Mouse (Mus musculus): ENCODE measurements around the gene Zfp472. TPM values are rescaled to one million over a fixed set of nuclear protein-coding genes. Genes with fewer than 3 reads are reported as not detected.

Gene Zfp472
- polyA plus RNA-seq, 1 experiment from 2014 or later = 13.6 TPM

Other genes with a start within 250 kb of the Zfp472 start
- gene Zfp871, start 177.5 kb upstream of the Zfp472 start, polyA plus RNA-seq (2014; fragmentation: Nextera tagmentation; extraction: Ambion mirVana) = 61.9 and 62.0 TPM in 2 replicates
- gene Zfp811, start 155.9 kb upstream of the Zfp472 start, polyA plus RNA-seq (2014; fragmentation: Nextera tagmentation; extraction: Ambion mirVana) = 4.7 and 5.4 TPM in 2 replicates
- gene Zfp799, start 135.6 kb upstream of the Zfp472 start, polyA plus RNA-seq (2014; fragmentation: Nextera tagmentation; extraction: Ambion mirVana) = 20.6 and 21.4 TPM in 2 replicates
- gene Zfp870, start 74.2 kb upstream of the Zfp472 start, polyA plus RNA-seq (2014; fragmentation: Nextera tagmentation; extraction: Ambion mirVana) = 6.0 and 8.7 TPM in 2 replicates
- gene Cyp4f14, start 48.5 kb upstream of the Zfp472 start, polyA plus RNA-seq (2014; fragmentation: Nextera tagmentation; extraction: Ambion mirVana) = not detected in 2 replicates
- gene Cyp4f13, start 18.4 kb upstream of the Zfp472 start, polyA plus RNA-seq (2014; fragmentation: Nextera tagmentation; extraction: Ambion mirVana) = 12.3 and 18.8 TPM in 2 replicates
- gene Zfp952, start 27.3 kb downstream of the Zfp472 start, polyA plus RNA-seq (2014; fragmentation: Nextera tagmentation; extraction: Ambion mirVana) = 13.1 and 14.2 TPM in 2 replicates
- 14.1 and 15.8 TPM in 2 replicates for gene Zfp763, start 67.6 kb downstream of the Zfp472 start, polyA plus RNA-seq (2014; fragmentation: Nextera tagmentation; extraction: Ambion mirVana)
- not detected in 2 replicates for gene 4921501E09Rik, start 102.2 kb downstream of the Zfp472 start, polyA plus RNA-seq (2014; fragmentation: Nextera tagmentation; extraction: Ambion mirVana)
- 9.5 and 12.0 TPM in 2 replicates for gene Zfp563, start 123.5 kb downstream of the Zfp472 start, polyA plus RNA-seq (2014; fragmentation: Nextera tagmentation; extraction: Ambion mirVana)
- not detected in 2 replicates for gene Morc2b, start 173.9 kb downstream of the Zfp472 start, polyA plus RNA-seq (2014; fragmentation: Nextera tagmentation; extraction: Ambion mirVana)
- not detected in 2 replicates for gene Olfr55, start 202.6 kb downstream of the Zfp472 start, polyA plus RNA-seq (2014; fragmentation: Nextera tagmentation; extraction: Ambion mirVana)
- gene Olfr239, start 225.5 kb downstream of the Zfp472 start, polyA plus RNA-seq (2014; fragmentation: Nextera tagmentation; extraction: Ambion mirVana) = not detected in 2 replicates